Comparison of ENCODE assay signal across 14 mouse cellular contexts in genomic region chr1:40472401-40472800, GRCm38 (mm10). TPM values are rescaled to one million over a fixed set of nuclear protein-coding genes. Genes with fewer than 3 reads are reported as not detected.
"Had no signal": no experiment of that assay in that cellular context is flagged by ENCODE, and none has a peak within 500 bp of the region (broad histone marks: within the 10 kb centered on the region; RNA-seq: fewer than 3 reads in every experiment).

No protein-coding gene starts in this region.

- DNase-seq: kidney, postnatal 10 days; kidney, postnatal 36 days; layer of hippocampus, postnatal 36 days; liver, embryonic 13.5 days; lung, adult 2 months; right cerebral cortex, adult 18-20 months; right cerebral cortex, postnatal 14 days; right cerebral cortex, postnatal 4 days; spleen, adult 18-20 months; thymus, adult 18-20 months; thymus, postnatal 36 days had no signal

RNA-seq across cellular contexts. Expression of gene Il18r1, which starts 7.0 kb away (rescaled TPM):
- total RNA-seq: layer of hippocampus, adult 8-10 months; layer of hippocampus, postnatal 36 days; left cerebral cortex, adult 2 months had no signal

RNA-seq across cellular contexts. Expression of gene Il18rap, which starts 42.8 kb away (rescaled TPM):
- total RNA-seq: left cerebral cortex, postnatal 36 days had no signal
